ENCODE assay signal across 9 mouse cellular contexts in genomic region chrX:103447539-103448169, GRCm38 (mm10). TPM values are rescaled to one million over a fixed set of nuclear protein-coding genes. Genes with fewer than 3 reads are reported as not detected.
DNase-seq lines count a peak whose midpoint lies in the region.
"Had no signal": no experiment of that assay in that cellular context is flagged by ENCODE, and none has a peak within 500 bp of the region (broad histone marks: within the 10 kb centered on the region; RNA-seq: fewer than 3 reads in every experiment).

No protein-coding gene starts in this region.

- H3K9me3 ChIP-seq in embryonic facial prominence, embryonic 10.5 days, result 0 out of 2 replicates have a peak, but pooled peaks cover 3% of the 10 kb centered on the region

- H3K27me3 ChIP-seq in embryonic facial prominence, embryonic 10.5 days (replicated peaks; ENCODE audit: low read depth, poor library complexity, severe bottlenecking), result peaks cover 82% of the 10 kb centered on the region

- peak; percentile 10 to 66 for DNase-seq in B cell, adult 2 months
- peak; percentile 2 for DNase-seq in adrenal gland, postnatal 10 days
- DNase-seq in embryonic facial prominence, embryonic 10.5 days (ENCODE audit: low spot score), result peak; percentile 57
- DNase-seq in heart, postnatal 36 days, result peak; percentile 3 to 18
- DNase-seq in kidney, postnatal 36 days, result peak; percentile 25 to 48
- DNase-seq in lung, postnatal 25 days (ENCODE audit: low spot score), result peak; percentile 74
- DNase-seq in right cerebral cortex, postnatal 25 days, result peak; percentile 6
- no peak for DNase-seq in adipocyte (ENCODE audit: low spot score)

- intact Hi-C loops in heart, postnatal 36 days (cut with DNase I), result loop anchor here (10.0 kb wide), 2 partner anchors 493 to 1233 kb away; no protein-coding TSS in a partner anchor

- H3K27ac ChIP-seq in embryonic facial prominence, embryonic 10.5 days (replicated peaks), result no peak overlapping the region; the same call in 1 of the 2 replicates

- no peaks in the 10 kb centered on the region for H3K36me3 ChIP-seq in embryonic facial prominence, embryonic 10.5 days (replicated peaks)

- H3K4me3 ChIP-seq in embryonic facial prominence, embryonic 10.5 days, result peak overlapping the region; percentile 56
- H3K4me3 ChIP-seq: myocyte had no signal

- H3K4me1 ChIP-seq in embryonic facial prominence, embryonic 10.5 days, result peaks cover 8% of the 10 kb centered on the region; the same call in 1 of the 2 replicates

- WGBS in embryonic facial prominence, embryonic 10.5 days, result 8% methylated on average over 34 of the region's 34 CpGs

RNA-seq across cellular contexts. Expression of gene Gm26992, which starts 25.8 kb away (rescaled TPM):
- not detected for total RNA-seq in adrenal gland, postnatal 10 days (2021)
- polyA plus RNA-seq in embryonic facial prominence, embryonic 10.5 days (2016; fragmentation: Nextera tagmentation; extraction: Ambion mirVana), result not detected in 2 replicates
- not detected for total RNA-seq in heart, postnatal 36 days (2021)
- polyA plus RNA-seq: myocyte had no signal

RNA-seq across cellular contexts. Expression of gene Tsx, which starts 33.4 kb away (rescaled TPM):
- under 1 TPM in 1 of 2 experiments, not detected in 1; 0.64 TPM for total RNA-seq in adrenal gland, postnatal 10 days (2021)
- 0.44 TPM in 1 of 2 replicates, not detected in the other for polyA plus RNA-seq in embryonic facial prominence, embryonic 10.5 days (2016; fragmentation: Nextera tagmentation; extraction: Ambion mirVana)
- not detected for total RNA-seq in heart, postnatal 36 days (2021)
- polyA plus RNA-seq: myocyte had no signal
